Mouse (Mus musculus) cerebellum, adult 9-10 months (tissue): ENCODE measurements around the gene Oasl1.
A peak's percentile ranks its signal among the peaks of the same experiment; 100 is the strongest.

Experiments
- DNase-seq: peaks from one replicate; pipeline ENCODE4 v3.0.0; 2022

The Oasl1 gene

GRCm38 (mm10) chr5:114926753-114927152 is 3.7 kb downstream of the Oasl1 start:
- no peak for DNase-seq

GRCm38 (mm10) chr5:114931626-114932025 is 8.6 kb downstream of the Oasl1 start:
- no peak for DNase-seq

- DNase-seq = no peak
Observed at GRCm38 (mm10) chr5:114933206-114933605, 10.2 kb downstream of the Oasl1 start.

GRCm38 (mm10) chr5:114935838-114936237 is 12.8 kb downstream of the Oasl1 start:
- no peak for DNase-seq

GRCm38 (mm10) chr5:114941138-114941537 is 18.1 kb downstream of the Oasl1 start:
- DNase-seq = peak; percentile 18

- peak; percentile 88 for DNase-seq
Observed at GRCm38 (mm10) chr5:114942074-114942765, 19.2 kb downstream of the Oasl1 start, which contains the start of gene 2210016L21Rik. TSS of gene 2210016L21Rik (plus strand) at chr5:114942158.

GRCm38 (mm10) chr5:114942766-114943130 is 19.7 kb downstream of the Oasl1 start:
- no peak for DNase-seq

- no peak for DNase-seq
Observed at GRCm38 (mm10) chr5:114945072-114945471, 22.0 kb downstream of the Oasl1 start.

- peak; percentile 67 for DNase-seq
Observed at GRCm38 (mm10) chr5:114948891-114949290, 25.9 kb downstream of the Oasl1 start.

GRCm38 (mm10) chr5:114949316-114949715 is 26.3 kb downstream of the Oasl1 start:
- DNase-seq = peak; percentile 67

GRCm38 (mm10) chr5:114949812-114950211 is 26.8 kb downstream of the Oasl1 start:
- DNase-seq = no peak

- DNase-seq = peak; percentile 12
Observed at GRCm38 (mm10) chr5:114950669-114951068, 27.6 kb downstream of the Oasl1 start.

- peak; percentile 10 for DNase-seq
Observed at GRCm38 (mm10) chr5:114951279-114951880, 28.3 kb downstream of the Oasl1 start.

GRCm38 (mm10) chr5:114953326-114953725 is 30.3 kb downstream of the Oasl1 start:
- DNase-seq = no peak

GRCm38 (mm10) chr5:114958069-114958468 is 35.0 kb downstream of the Oasl1 start:
- no peak for DNase-seq

GRCm38 (mm10) chr5:114961590-114962360 is 38.7 kb downstream of the Oasl1 start:
- DNase-seq = no peak

- DNase-seq = no peak
Observed at GRCm38 (mm10) chr5:114964315-114964966, 41.4 kb downstream of the Oasl1 start.

GRCm38 (mm10) chr5:114964967-114965898 is 42.2 kb downstream of the Oasl1 start:
- DNase-seq = no peak

- no peak for DNase-seq
Observed at GRCm38 (mm10) chr5:114967523-114968268, 44.7 kb downstream of the Oasl1 start.

- DNase-seq = no peak
Observed at GRCm38 (mm10) chr5:114968651-114969050, 45.6 kb downstream of the Oasl1 start.

- DNase-seq = no peak
Observed at GRCm38 (mm10) chr5:114969064-114969463, 46.0 kb downstream of the Oasl1 start.
